Mouse (Mus musculus) hematopoietic stem cell, adult 5-6 weeks (primary cell): ENCODE measurements around the gene Slc16a5. TPM values are rescaled to one million over a fixed set of nuclear protein-coding genes. Genes with fewer than 3 reads are reported as not detected.

Source experiments
- ATAC-seq, 2 experiments: fragments of 125-278 bp in 1 of 2; replicated peaks in 1 of 2; 2 replicates each; pipeline ENCODE4 v1.8.0; 2016 to 2017; ENCODE audit warnings: inconsistent platforms in 2 of 2, mild to moderate bottlenecking in 2 of 2, moderate number of reproducible peaks in 2 of 2, low read depth in 1 of 2, moderate TSS enrichment in 1 of 2; ENCODE audit not compliant: low FRiP score in 2 of 2, poor library complexity in 2 of 2, severe bottlenecking in 2 of 2, insufficient read depth in 1 of 2, low TSS enrichment in 1 of 2
- total RNA-seq: library from RNA; stranded (forward); fragments of 172-1452, 232-1000 nt; gene quantifications from 2 replicates; pipeline ENCODE4 v1.2.3, GENCODE M21; 2017

The Slc16a5 gene
- total RNA-seq, 1 experiment from 2014 or later: not detected

- no peak for ATAC-seq
Observed at GRCm38 (mm10) chr11:115502636-115503035, 40.4 kb downstream of the Slc16a5 start.

GRCm38 (mm10) chr11:115506586-115506985 lies 44.3 kb downstream of the Slc16a5 start:
- ATAC-seq: no peak

- ATAC-seq: no peak
Observed at GRCm38 (mm10) chr11:115508061-115508460, 45.8 kb downstream of the Slc16a5 start.

- no peak for ATAC-seq
Observed at GRCm38 (mm10) chr11:115509773-115510506, 47.7 kb downstream of the Slc16a5 start.

GRCm38 (mm10) chr11:115510507-115510888 lies 48.2 kb downstream of the Slc16a5 start:
- no peak for ATAC-seq

GRCm38 (mm10) chr11:115511121-115511520 lies 48.8 kb downstream of the Slc16a5 start:
- no peak for ATAC-seq

- ATAC-seq: no peak
Observed at GRCm38 (mm10) chr11:115512004-115512403, 49.7 kb downstream of the Slc16a5 start.

- peak; percentile 35 to 43; a peak in 3 of 4 replicates for ATAC-seq
Observed at GRCm38 (mm10) chr11:115512407-115513183, 50.3 kb downstream of the Slc16a5 start.

GRCm38 (mm10) chr11:115513271-115514237 lies 51.3 kb downstream of the Slc16a5 start:
- peak in 1 of 2 experiments; percentile 23; a peak in 2 of 4 replicates for ATAC-seq

GRCm38 (mm10) chr11:115514238-115514663 lies 52.0 kb downstream of the Slc16a5 start, which contains the start of gene Jpt1:
Gene Jpt1 (minus strand): TSS chr11:115514387.
- peak; percentile 94 to 96 for ATAC-seq

GRCm38 (mm10) chr11:115515021-115515420 lies 52.7 kb downstream of the Slc16a5 start:
- ATAC-seq: no peak

- no peak for ATAC-seq
Observed at GRCm38 (mm10) chr11:115516942-115517341, 54.7 kb downstream of the Slc16a5 start.

- ATAC-seq: no peak
Observed at GRCm38 (mm10) chr11:115518693-115519092, 56.4 kb downstream of the Slc16a5 start.

- ATAC-seq: no peak
Observed at GRCm38 (mm10) chr11:115519581-115519980, 57.3 kb downstream of the Slc16a5 start.

GRCm38 (mm10) chr11:115520218-115520617 lies 57.9 kb downstream of the Slc16a5 start:
- ATAC-seq: no peak

GRCm38 (mm10) chr11:115521080-115521479 lies 58.8 kb downstream of the Slc16a5 start:
- ATAC-seq: no peak

GRCm38 (mm10) chr11:115522238-115522637 lies 60.0 kb downstream of the Slc16a5 start:
- ATAC-seq: no peak
